Mouse (Mus musculus) liver (tissue): ENCODE results near the gene Slc2a10.
"Not testable (repeated sequence)": the region's sequence is repeated elsewhere in the genome, so short reads cannot be mapped to it uniquely, and the experiment has no call there.

Source experiments
- DNase-seq: peaks from one replicate; pipeline ENCODE4 v3.0.0-alpha.2; 2020; ENCODE audit warnings: mixed read lengths

Slc2a10 gene

GRCm38 (mm10) chr2:165509686-165510085, 6.1 kb downstream of the Slc2a10 start:
- DNase-seq: no peak

DNA sequence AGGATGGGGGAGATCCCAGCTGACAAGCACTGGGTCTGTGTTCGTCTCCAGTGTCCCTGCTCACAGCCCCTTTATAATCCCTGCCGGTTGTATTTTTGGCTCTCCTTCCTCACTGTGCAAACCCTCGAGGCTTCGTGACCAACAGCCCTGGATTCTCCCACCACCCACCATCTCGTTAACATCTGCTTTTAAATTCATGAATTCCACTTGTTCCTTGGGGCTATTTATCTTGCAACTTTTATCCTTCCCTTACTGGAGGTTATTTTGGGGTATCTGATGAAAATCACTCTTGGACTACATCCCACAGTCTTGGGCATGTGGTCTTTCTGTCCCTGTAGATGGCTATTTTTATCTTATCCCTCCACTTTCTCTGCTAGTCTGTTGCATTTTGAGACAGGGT, 6.9 kb downstream of the Slc2a10 start:
- no peak for DNase-seq

- DNase-seq: not testable (repeated sequence)
These were observed 7.4 kb downstream of the Slc2a10 start for GRCm38 (mm10) chr2:165510914-165511458.

DNA sequence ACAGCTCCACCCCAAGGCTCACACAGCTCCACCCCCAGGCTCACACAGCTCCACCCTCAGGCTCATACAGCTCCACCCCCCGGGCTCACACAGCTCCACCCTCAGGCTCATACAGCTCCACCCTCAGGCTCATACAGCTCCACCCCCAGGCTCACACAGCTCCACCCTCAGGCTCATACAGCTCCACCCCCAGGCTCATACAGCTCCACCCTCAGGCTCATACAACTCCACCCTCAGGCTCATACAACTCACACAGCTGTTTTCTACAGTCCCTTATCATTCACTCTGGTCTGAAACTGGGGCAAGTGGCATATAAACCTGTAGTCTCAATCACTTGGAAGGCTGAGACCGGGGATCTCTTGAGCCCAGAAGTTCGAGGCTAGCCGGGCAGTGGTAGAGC, 7.9 kb downstream of the Slc2a10 start:
- peak; percentile 15 for DNase-seq

- no peak for DNase-seq
These were observed 8.8 kb downstream of the Slc2a10 start for GRCm38 (mm10) chr2:165512426-165512825.

GRCm38 (mm10) chr2:165512870-165513600, 9.4 kb downstream of the Slc2a10 start:
- no peak for DNase-seq

DNA sequence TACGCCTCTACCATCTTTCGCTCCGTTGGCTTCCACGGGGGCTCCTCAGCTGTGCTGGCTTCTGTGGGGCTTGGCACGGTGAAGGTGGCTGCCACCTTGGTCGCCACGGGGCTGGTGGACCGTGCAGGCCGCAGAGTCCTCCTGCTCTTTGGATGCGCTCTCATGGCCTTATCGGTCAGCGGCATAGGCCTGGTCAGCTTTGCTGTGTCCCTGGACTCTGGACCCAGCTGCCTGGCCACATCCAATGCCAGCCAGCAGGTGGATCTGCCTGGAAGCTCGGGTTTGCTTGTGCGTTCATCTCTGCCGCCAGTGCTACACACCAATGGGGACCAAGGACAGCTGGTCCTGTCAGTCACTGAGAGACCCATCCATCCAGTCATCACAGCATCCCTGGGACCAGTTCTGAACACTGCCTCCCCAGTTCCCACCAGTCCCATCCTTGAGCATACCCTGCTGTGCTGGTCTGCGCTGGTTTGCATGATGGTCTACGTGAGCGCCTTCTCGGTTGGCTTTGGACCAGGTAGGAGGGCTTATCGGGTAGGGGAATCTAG, 11.7 kb downstream of the Slc2a10 start:
- DNase-seq: no peak

DNA sequence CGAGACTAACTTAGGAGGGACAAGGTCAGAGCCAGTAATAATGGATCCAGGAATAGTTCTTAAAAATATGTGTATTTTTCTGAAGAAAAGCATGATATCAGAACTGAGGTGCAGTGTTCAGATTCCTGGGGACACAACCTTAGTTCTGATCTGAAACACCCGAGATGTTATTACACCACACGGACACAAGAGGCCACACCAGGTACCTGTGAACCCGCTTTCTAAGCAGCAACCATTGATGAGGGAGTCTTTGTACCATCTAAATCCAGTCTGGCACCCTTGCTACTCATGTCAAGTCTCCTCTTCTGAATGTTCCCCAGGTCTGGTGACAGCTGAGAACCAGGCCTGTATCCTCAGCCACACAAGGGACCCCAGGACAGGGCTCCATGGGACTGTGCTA, 22.0 kb downstream of the Slc2a10 start:
- DNase-seq: no peak

DNA sequence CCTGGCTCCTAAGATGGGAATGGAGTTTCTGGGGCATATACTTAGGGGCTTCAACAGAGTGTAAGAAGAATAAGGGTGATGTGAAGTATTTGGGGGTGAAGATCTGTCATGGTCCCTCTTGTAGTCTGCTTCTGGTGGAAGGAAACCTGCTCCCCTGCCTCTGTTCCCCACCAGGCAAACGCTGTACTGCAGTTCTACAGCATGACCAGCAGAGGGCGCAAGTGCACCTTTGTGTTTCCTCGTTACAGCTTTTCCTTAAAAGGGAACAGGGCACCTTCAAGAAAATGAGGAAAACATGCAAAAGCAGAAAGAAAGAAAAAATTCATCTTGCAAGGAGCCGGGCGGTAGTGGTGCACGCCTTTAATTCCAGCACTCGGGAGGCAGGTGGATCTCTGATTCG, 25.5 kb downstream of the Slc2a10 start:
- DNase-seq: peak; percentile 58

DNA sequence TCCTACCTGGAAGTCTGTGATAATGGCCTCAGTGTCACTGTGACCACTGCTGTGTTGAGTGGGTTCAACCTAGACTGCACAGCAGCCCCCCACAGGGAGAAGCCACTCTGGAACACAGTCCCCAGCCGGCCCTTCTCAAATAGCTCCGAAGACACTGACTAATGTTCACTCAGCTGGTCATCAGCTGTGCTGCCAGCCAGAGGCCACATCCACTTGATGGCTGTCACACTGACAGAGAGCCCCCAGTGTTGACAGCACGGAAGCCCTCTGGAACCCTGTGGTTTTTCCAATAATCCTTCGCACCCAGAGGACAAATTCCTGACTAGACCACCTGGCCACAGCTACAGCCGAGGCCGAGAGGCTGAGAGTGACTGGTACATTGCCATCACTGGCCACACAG, 30.2 kb downstream of the Slc2a10 start:
- DNase-seq: no peak

DNA sequence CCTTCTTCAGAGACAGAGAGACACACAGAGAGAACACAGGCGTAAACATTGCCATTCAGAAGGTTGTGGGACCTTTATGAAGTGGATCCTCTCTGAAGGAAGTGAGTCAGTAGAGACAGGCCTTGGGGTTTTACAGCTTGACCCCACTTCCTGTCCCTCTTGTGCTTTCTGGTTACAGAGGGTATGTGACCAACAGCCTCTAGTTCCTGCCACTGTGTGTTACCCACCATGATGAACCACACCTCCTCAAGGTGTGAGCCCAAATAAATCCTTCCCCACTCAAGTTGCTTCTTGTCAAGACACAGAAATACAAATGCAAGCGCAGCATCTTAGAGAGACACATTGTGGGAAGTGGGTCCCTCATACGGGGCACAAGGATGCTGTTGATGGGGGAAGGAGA, 37.4 kb downstream of the Slc2a10 start:
- no peak for DNase-seq

- DNase-seq: no peak
These were observed 39.5 kb downstream of the Slc2a10 start for GRCm38 (mm10) chr2:165542939-165543669.

DNA sequence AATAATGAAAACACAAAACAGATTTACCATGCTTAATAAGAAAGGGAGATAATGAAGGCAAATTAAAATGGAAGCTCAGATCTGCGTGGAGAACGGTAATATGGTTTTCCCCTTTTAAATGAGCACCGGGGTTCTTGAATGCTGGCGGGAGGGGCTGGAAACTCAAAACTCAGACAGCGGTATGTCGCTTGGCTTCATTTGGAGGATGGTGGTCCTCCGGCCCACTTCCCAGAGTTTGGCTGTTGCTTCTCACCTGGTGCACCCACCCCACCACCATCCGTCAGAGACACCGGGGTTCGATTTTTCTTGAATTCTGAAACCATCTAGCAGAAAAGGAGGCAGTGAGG, 40.1 kb downstream of the Slc2a10 start:
- DNase-seq: no peak

- DNase-seq: no peak
These were observed 42.1 kb downstream of the Slc2a10 start for GRCm38 (mm10) chr2:165545687-165546086.

GRCm38 (mm10) chr2:165546341-165546740, 42.8 kb downstream of the Slc2a10 start:
- no peak for DNase-seq

DNA sequence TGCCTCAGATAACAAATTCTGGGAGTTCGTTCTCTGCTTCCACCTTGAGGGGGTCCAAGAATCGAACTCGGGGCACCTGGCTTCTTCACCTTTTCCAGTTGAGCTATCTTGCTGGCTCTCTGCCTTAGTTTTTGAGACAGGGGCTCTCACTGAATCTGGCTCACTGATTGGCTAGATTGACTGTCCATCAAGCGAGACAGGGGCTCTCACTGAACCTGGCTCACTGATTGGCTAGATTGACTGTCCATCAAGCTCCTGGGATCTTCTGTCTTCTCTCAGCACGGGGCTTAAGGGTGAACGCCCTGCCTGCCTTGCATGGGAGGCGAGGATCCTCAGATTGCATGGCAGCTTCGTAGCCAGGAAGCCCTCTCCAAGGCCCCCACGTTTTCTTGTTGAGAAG, 43.8 kb downstream of the Slc2a10 start:
- peak; percentile 29 for DNase-seq

DNA sequence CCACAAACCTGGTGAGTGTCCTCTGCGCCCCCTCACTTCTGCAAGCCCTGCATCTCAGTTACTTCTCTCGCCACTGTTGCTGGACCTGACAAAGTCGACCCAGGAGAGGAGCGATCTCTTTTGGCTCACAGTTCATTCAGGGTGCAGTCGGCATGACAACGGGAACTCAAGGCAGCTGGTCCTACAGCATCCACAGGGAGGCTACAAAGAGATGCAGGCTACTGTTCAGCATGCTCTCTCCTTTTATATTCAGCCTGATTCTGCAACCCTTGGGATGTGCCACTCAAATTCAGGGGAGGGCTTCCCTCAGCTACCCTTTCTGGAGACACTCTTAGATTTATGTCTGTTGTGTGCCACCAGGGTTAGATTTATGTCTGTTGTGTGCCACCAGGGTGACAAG, 45.0 kb downstream of the Slc2a10 start:
- DNase-seq: no peak

GRCm38 (mm10) chr2:165550410-165550809, 46.8 kb downstream of the Slc2a10 start:
- not testable (repeated sequence) for DNase-seq

- DNase-seq: no peak
These were observed 50.5 kb downstream of the Slc2a10 start for GRCm38 (mm10) chr2:165554066-165554465.

DNA sequence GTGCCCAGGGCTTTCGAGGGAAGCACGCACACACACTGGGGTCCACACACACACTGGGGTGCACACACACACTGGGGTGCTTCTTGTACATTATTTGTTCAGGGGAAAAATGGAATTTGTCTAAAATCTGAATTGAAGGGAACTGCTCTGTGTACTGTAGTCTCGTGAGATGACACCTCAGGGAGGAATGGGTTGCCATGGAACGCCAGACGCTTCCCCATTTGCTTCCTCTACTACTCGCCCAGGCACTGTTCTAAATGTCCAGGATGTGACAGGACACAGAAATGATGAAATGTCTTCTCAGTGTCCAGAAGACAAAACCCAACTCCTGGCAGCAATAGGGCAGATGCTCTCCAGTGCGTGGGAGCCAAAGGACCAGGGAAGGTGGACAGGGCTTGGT, 53.7 kb downstream of the Slc2a10 start:
- no peak for DNase-seq

GRCm38 (mm10) chr2:165558916-165559315, 55.3 kb downstream of the Slc2a10 start:
- DNase-seq: no peak

GRCm38 (mm10) chr2:165559506-165560235, 56.1 kb downstream of the Slc2a10 start:
- DNase-seq: no peak

- DNase-seq: no peak
These were observed 58.3 kb downstream of the Slc2a10 start for GRCm38 (mm10) chr2:165561861-165562260.
